Mouse (Mus musculus): ENCODE measurements at regions not wholly inside any gene's neighbourhood (a gene's known extent, or its start where the extent isn't known, plus 50 kb on each side); places are given as distances from the start of the nearest gene placed in this dataset.

GRCm38 (mm10) chr7:138075231-138075630, 322.3 kb downstream of the Tcerg1l start:
- TF ChIP-seq CTCF (IDR thresholded peaks at IDR 0.05; ENCODE audit: borderline replicate concordance, control insufficient read depth, extremely low read depth, insufficient read depth, low read length, poor library complexity) = no peak
- TF ChIP-seq POLR2A (IDR thresholded peaks at IDR 0.05; ENCODE audit: control insufficient read depth, extremely low read depth, insufficient read depth, low read length, poor library complexity) = no peak
